Mouse (Mus musculus): ENCODE data around the gene Galnt2.

DNA sequence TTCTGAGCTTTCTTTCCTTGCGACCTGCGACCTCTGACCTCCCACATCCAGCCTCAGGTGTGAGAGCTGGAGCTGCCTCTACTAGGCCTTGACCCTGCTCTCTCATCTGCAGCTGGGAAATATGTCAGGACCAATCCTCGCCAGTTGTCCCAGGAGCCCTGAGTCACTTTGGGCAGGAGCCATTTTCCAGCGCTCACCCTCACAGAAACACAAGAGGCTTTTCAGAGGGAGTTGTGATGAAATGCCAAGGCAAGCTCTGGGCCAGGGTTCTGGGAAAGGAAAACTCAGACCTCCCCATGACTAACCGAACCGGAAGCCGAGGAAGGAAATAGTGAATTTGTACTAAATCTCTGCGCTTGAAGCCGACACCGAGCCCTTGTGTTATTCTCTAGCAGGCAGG is 38.2 kb upstream of the Galnt2 start:
- no peak for TF ChIP-seq CTCF (IDR thresholded peaks at IDR 0.05; ENCODE audit: borderline replicate concordance, control insufficient read depth, extremely low read depth, insufficient read depth, low read length, poor library complexity)
- TF ChIP-seq POLR2A (IDR thresholded peaks at IDR 0.05; ENCODE audit: control insufficient read depth, extremely low read depth, insufficient read depth, low read length, poor library complexity), result no peak
